Mouse (Mus musculus): ENCODE results near the gene Nap1l1. TPM values are rescaled to one million over a fixed set of nuclear protein-coding genes. Genes with fewer than 3 reads are reported as not detected.

Gene Nap1l1
- polyA plus RNA-seq, 2 experiments: 103 to 117 TPM

DNA sequence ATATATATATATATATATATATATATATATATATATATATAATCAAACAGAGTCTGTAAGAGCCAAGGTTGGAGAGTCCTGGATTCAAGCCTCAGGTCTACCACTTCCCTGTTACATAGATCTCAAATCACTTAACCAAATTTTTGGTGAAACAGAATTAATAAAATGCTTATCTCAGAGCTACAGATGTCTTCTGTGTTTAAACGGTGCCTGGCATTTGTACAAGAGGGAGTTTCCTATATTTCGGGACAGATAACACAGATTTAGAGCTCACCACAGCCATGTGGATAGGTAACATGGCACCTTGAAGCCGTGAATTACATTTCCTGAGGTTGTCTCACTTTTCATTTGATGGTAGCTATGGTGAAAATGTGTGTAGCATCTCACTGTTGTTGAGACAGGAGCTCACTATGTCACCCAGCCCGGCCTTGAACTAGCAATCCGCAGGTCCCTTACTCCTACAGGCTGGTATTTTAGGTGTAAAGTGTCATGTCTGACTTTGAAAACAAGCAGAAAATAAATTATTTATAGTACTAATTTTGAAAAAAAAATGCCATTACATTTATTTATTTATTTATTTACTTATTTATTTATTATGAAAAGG is 41.4 kb downstream of the Nap1l1 start:
- H3K27ac ChIP-seq: no peak overlapping the region
- no peak for DNase-seq (ENCODE audit: low read depth in 3 of 3, low spot score in 3 of 3)

DNA sequence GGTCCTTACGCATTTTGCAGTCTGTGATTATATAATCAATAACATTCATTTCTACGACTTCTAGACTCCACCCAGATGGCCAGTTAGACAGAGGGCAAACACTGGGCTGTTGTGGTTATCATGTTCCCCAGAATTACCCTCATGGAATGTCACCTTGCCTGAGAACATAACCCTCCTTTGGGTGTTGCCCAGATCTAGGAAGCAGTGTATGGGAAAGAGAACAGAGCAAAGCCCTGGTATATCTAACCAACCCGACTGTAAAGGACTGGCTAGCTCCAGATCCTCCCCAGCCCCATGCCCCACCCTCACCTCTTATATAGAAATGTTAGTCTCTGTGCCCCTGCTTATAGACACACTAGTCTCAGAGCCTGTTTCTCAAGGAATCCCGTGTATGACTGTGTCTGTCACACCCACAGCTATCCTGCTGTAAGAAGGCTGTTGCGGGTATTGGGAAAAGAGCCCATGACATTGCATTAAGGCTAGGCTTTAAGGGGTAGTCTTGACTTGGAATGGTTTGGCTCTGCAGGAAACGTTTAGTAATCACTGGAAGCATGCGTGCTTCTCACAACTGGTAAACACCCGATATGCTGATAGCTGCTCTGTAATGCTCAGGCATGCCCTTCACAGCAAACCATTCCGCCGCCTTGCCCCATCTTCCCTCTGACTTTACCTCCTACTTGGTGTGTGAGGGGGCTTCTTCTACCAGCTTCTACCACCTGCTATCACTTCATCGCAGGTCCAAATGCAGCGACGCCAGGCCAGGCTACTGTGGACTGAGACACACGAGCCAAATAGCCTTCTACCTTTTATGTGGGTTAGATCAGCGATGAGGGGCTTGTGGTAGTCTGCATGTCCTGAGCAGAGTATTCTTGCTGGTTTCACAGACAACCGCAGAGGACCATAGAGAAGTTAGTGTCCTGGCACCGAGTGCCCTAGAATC is 42.3 kb downstream of the Nap1l1 start:
- Histone ChIP-seq H3K4me2 (ENCODE audit: low read depth) (no peak overlapping the region), H3K4me1 (replicated peaks; ENCODE audit: control insufficient read depth in 2 of 2, insufficient read depth in 2 of 2, low read length in 1 of 2) (peaks cover 0 to 19% of the 10 kb centered on the region in 2 experiments; a peak in 2 of 4 replicates), H3K9ac (replicated peaks) (no peak overlapping the region), H3K27me3 (ENCODE audit: control insufficient read depth, insufficient read depth, low read length) (peaks cover 4% of the 10 kb centered on the region; the same call in 1 of the 2 replicates), H3K27ac (no peak overlapping the region), H3K9me3 (ENCODE audit: control insufficient read depth, low read length) (no peaks in the 10 kb centered on the region), H3K4me3 (ENCODE audit: insufficient read depth in 1 of 2, low read depth in 2 of 2, low read length in 2 of 2) (no peak overlapping the region), H3K36me3 (replicated peaks; ENCODE audit: control insufficient read depth, insufficient read depth, low read depth) (no peaks in the 10 kb centered on the region)
- ATAC-seq (ENCODE audit: insufficient read depth) (peak; percentile 24; the same call in 1 of the 2 replicates), DNase-seq (ENCODE audit: low read depth in 3 of 3, low spot score in 3 of 3) (no peak)
- TF ChIP-seq EP300 (IDR thresholded peaks at IDR 0.05; ENCODE audit: low read depth) (no peak), CTCF (IDR thresholded peaks at IDR 0.05; ENCODE audit: low read depth) (no peak)
- 47% methylated on average over 17 of the region's 17 CpGs for WGBS (ENCODE audit: insufficient replicate concordance)

More for the DNA sequence above, 41.4 kb downstream of the Nap1l1 start:
- WGBS (ENCODE audit: insufficient replicate concordance): 48% methylated on average over 5 of the region's 5 CpGs
- no peak for TF ChIP-seq CTCF (IDR thresholded peaks at IDR 0.05; ENCODE audit: low read depth)
- no peak for TF ChIP-seq EP300 (IDR thresholded peaks at IDR 0.05; ENCODE audit: low read depth)
- no peak overlapping the region for H3K4me3 ChIP-seq (ENCODE audit: insufficient read depth in 1 of 2, low read depth in 2 of 2, low read length in 2 of 2)
- H3K4me2 ChIP-seq (ENCODE audit: low read depth): no peak overlapping the region
- no peak overlapping the region for H3K9ac ChIP-seq (replicated peaks)
- H3K9me3 ChIP-seq (ENCODE audit: control insufficient read depth, low read length): no peaks in the 10 kb centered on the region
- peaks cover 0 to 19% of the 10 kb centered on the region in 2 experiments; a peak in 2 of 4 replicates for H3K4me1 ChIP-seq (replicated peaks; ENCODE audit: control insufficient read depth in 2 of 2, insufficient read depth in 2 of 2, low read length in 1 of 2)
- H3K27me3 ChIP-seq (ENCODE audit: control insufficient read depth, insufficient read depth, low read length): peaks cover 8% of the 10 kb centered on the region
- H3K36me3 ChIP-seq (replicated peaks; ENCODE audit: control insufficient read depth, insufficient read depth, low read depth): no peaks in the 10 kb centered on the region
- ATAC-seq (ENCODE audit: insufficient read depth): no peak

DNA sequence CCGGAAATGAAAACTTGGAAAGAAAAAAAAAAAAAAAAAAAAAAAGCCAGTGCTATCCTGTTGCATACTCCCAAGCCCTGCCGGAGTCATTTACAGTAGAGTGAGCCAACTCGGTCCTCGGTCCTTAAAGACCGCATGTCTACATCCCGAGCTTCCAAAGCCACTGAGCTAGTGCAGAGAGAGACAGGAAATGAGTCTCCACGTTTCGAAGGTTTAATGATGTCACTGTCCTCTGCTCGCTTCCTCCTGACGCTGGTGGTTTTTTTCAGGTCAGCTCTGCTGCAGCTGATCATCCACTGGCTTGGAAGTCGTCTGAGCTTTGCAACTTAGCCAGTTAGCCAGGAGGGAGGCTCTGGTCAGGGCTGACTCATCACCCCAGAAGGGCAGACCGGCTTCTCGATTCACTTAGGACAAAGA is 43.2 kb downstream of the Nap1l1 start:
- Histone ChIP-seq H3K4me3 (ENCODE audit: insufficient read depth in 1 of 2, low read depth in 2 of 2, low read length in 2 of 2) (no peak overlapping the region), H3K27me3 (ENCODE audit: control insufficient read depth, insufficient read depth, low read length) (peaks cover 1% of the 10 kb centered on the region; the same call in 1 of the 2 replicates), H3K9me3 (ENCODE audit: control insufficient read depth, low read length) (no peaks in the 10 kb centered on the region), H3K4me1 (replicated peaks; ENCODE audit: control insufficient read depth in 2 of 2, insufficient read depth in 2 of 2, low read length in 1 of 2) (peaks cover 0 to 17% of the 10 kb centered on the region in 2 experiments; a peak in 2 of 4 replicates), H3K4me2 (ENCODE audit: low read depth) (no peak overlapping the region; the same call in 1 of the 2 replicates), H3K27ac (no peak overlapping the region), H3K36me3 (replicated peaks; ENCODE audit: control insufficient read depth, insufficient read depth, low read depth) (no peaks in the 10 kb centered on the region), H3K9ac (replicated peaks) (no peak overlapping the region)
- 12% methylated on average over 13 of the region's 13 CpGs for WGBS (ENCODE audit: insufficient replicate concordance)
- no peak for TF ChIP-seq CTCF (IDR thresholded peaks at IDR 0.05; ENCODE audit: low read depth)
- no peak for TF ChIP-seq EP300 (IDR thresholded peaks at IDR 0.05; ENCODE audit: low read depth)
- DNase-seq (ENCODE audit: low read depth in 3 of 3, low spot score in 3 of 3) (no peak), ATAC-seq (ENCODE audit: insufficient read depth) (peak; percentile 36; the same call in 1 of the 2 replicates)

DNA sequence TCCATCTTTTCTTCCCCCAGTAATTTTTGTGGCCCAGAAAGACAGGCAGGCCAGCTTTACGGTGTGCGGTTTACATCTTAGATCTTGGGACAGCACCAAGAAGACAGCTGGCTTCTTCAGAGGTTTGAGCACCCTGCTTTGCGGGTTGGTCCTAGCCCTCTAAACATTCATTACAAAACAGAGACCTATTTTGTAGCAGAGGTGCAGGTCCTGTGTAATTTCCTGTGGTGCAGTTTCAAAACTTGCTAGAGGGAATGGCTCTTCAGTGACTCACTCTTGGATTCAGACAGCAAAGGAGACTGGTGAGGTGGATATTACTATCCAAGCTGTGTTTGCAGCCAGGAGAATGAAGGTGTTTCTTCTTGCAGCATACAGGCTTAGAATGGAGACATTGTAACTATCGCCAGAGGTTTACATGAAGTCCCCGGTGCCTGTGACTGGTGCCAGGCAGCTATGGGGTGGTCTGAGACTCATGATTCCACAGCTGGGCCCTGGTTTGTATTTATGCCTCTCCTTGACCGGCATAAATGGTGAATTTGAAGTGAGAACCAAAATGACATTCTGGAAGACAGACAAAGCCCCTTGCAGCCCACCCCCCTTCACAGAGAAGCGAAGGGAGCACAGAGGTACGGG is 43.9 kb downstream of the Nap1l1 start:
- Histone ChIP-seq H3K4me1 (replicated peaks; ENCODE audit: control insufficient read depth in 2 of 2, insufficient read depth in 2 of 2, low read length in 1 of 2) (peaks cover 0 to 17% of the 10 kb centered on the region in 2 experiments; a peak in 2 of 4 replicates), H3K27ac (no peak overlapping the region), H3K4me3 (ENCODE audit: insufficient read depth in 1 of 2, low read depth in 2 of 2, low read length in 2 of 2) (no peak overlapping the region), H3K9me3 (ENCODE audit: control insufficient read depth, low read length) (no peaks in the 10 kb centered on the region), H3K36me3 (replicated peaks; ENCODE audit: control insufficient read depth, insufficient read depth, low read depth) (no peaks in the 10 kb centered on the region), H3K27me3 (ENCODE audit: control insufficient read depth, insufficient read depth, low read length) (no peaks in the 10 kb centered on the region), H3K9ac (replicated peaks) (no peak overlapping the region), H3K4me2 (ENCODE audit: low read depth) (no peak overlapping the region)
- DNase-seq (ENCODE audit: low read depth in 3 of 3, low spot score in 3 of 3) (no peak), ATAC-seq (ENCODE audit: insufficient read depth) (no peak)
- 68% methylated on average over 8 of the region's 8 CpGs for WGBS (ENCODE audit: insufficient replicate concordance)
- no peak for TF ChIP-seq EP300 (IDR thresholded peaks at IDR 0.05; ENCODE audit: low read depth)
- TF ChIP-seq CTCF (IDR thresholded peaks at IDR 0.05; ENCODE audit: low read depth): no peak

Measured in liver, embryonic 14.5 days (tissue).